Mouse (Mus musculus) activated CD4-positive, CD25-positive, alpha-beta regulatory T cell, adult 4 months (primary cell): ENCODE measurements around the gene Eea1. TPM values are rescaled to one million over a fixed set of nuclear protein-coding genes. Genes with fewer than 3 reads are reported as not detected.
"Not testable (repeated sequence)": the region's sequence is repeated elsewhere in the genome, so short reads cannot be mapped to it uniquely, and the experiment has no call there.

Experiments used
- ATAC-seq: one replicate; pipeline ENCODE4 v1.8.0; 2017
- polyA plus RNA-seq, 2 experiments: library from polyadenylated mRNA; unstranded; fragments of 100-300 nt; shearing (Covaris generic); gene quantifications; one replicate each; pipeline ENCODE4 v1.2.1; 2017

Eea1 gene
- 10 to 100 TPM; 23.2 to 26.6 TPM for polyA plus RNA-seq

GRCm38 (mm10) chr10:95940046-95940900, at the start of gene Eea1:
Gene Eea1, plus strand, starts transcription at chr10:95940650.
- peak; percentile 65 for ATAC-seq

DNA sequence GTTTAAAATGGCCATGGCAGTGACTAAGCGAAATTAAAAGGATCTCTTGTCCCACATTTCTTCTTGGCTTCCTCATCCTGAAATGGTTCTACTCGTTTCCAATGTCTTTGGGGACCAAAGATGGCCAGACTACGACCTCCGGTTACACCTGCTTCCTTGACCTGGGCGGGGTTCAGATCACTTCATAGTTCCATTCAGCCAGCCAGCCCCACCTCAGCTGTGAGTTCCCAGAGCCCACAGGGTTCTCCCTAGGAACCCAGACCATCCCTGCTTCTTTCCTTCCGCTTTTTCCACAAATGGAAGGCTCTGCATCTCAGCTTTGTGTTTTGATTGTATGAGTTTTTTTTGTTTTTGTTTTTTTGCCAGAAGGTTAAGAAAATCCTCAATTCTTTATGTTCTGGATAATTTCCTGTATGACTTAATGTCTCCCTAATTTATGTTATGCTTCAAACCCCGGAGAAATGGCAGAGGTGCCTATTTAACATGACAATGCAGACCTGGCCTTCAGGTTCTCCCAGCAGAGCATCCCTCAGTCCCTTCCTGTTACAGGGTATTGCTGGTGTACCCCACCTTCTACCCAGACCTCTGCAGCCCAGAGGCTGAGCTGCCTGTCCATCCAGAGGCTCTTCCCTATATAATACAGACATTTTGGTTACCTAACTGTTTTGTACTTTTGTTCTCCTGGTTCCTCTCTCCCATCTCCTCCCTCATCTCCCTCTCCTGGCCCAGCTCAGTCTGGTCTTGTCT, 49.1 kb upstream of the Eea1 start:
- no peak for ATAC-seq

DNA sequence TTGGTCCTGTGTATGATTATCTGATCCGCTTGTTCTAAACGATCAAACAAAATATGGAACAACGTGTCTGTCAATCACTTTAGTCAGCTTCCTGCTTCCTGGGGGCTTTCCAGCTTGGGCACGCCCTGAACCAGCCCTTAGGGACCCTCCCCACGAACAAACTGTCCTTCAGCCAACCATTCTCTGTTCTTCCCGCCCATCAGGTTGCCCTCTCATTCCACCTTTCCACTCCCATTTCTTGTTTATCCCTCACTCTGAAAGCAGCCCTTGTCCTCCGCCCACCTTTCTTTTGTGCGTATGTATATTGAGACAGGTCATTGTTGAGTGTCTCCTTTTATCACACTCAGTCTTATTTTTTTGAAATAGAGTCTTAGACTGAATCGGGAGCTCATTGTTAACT, 48.3 kb upstream of the Eea1 start:
- no peak for ATAC-seq

DNA sequence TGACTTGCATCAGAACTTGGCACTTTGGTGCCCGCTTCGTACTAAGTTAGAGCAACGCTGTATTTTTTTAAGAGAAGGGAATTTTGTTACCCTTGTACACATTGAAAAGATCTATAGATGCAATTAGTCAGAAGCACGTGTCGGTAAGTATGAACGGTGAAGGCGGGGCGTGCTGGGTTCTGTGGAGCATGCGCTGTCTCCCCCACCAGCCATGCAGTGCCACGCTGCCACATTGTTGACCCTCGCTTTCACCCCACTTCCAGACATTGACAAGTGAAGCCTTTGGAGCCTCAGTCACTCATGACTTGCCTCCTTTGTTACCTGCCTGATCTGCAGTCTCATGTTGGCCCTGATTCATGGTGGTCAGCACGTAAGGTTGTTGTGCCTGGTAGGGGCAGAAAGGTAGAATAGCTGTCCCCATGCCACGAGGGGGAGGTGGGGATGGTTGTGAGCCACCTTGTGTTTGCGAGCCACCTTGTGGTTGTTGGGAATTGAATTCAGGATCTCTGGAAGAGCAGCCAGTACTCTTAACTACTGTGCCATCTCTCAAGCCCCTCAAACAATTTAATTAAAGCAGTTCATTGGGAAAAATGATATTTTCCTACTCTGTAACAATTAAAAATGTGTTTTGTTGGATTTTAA, 47.0 kb upstream of the Eea1 start:
- ATAC-seq = no peak

GRCm38 (mm10) chr10:95894036-95894855, 46.2 kb upstream of the Eea1 start:
- peak; percentile 47 for ATAC-seq

DNA sequence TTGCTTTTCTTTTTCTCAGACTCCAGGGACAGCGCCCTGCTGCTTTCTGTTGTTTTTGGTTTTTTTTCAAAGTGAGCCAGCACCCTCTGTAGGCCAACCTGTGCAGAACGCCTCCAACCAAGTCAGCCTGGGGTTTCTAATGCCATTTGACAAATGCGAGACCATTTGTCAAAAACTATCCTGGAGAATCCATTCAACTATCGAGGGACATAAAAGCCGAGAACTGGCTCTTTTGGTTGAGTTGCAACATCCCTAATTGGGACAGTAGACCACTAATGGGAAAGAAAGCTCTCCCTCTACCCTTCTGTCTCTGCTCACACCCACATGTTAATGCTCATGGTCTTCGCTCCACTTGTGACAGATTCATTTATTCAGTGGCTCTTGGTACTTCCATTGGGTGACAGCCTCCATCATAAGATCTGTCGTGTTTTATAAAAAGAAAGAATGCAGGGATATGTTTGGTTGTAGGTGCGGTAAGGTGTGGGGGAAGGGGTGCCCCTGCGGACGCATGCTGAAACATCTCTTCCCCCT, 45.5 kb upstream of the Eea1 start:
- peak; percentile 94 for ATAC-seq

- ATAC-seq = peak; percentile 28
Observed at GRCm38 (mm10) chr10:95898471-95899154, 41.8 kb upstream of the Eea1 start.

- ATAC-seq = no peak
Observed at GRCm38 (mm10) chr10:95904668-95905067, 35.8 kb upstream of the Eea1 start.

DNA sequence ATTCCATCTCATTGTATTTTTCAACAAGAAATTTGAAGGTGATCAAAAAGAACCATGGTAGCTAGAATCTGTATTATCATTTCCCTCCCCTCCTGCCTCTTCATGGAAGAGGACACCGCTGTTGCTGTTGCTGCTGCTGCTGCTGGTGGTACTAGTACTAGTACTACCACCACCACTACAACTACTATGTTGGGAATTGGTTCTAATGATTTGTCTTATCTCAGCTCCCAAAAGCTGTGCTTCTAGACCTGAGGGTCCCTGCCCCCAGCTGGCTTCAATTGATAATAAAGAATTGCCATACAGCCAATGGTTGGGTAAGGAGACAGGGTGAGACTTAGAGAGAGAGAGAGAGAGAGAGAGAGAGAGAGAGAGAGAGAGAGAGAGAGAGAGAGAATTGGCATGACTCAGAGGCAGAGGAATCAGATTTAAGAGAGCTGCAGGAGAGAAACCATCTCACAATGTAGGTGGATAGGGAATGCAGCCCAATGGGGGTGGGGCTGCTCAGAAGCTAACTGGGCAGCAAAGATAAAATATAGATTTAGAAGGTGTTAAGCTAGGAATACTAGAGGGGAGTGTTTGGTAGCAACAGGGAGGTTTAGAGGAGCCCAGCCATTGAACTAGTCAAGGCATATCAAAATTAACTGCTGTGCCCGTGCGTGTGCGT, 31.1 kb upstream of the Eea1 start:
- no peak for ATAC-seq

- no peak for ATAC-seq
Observed at GRCm38 (mm10) chr10:95911016-95911415, 29.4 kb upstream of the Eea1 start.

- peak; percentile 81 for ATAC-seq
Observed at GRCm38 (mm10) chr10:95914434-95915174, 25.8 kb upstream of the Eea1 start.

DNA sequence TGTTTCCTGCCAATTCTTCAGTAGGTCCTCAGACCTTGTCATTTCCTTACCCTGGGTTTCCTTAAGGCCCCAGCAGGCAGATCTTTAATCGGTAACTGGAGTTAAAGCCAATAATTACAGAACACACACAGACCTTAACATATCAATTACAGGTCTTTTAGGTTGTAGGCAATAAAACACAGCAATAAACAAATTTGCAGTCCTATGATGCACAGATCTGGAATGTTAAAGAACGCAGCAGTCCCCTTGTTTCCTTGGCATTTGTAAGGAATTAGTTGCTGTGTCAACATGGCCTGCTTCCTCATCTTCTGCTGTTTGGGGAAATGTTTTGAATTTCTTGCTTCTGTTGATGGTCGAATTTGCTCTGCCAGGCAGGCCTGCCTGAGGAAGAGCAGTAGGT, 21.7 kb upstream of the Eea1 start:
- ATAC-seq = no peak

DNA sequence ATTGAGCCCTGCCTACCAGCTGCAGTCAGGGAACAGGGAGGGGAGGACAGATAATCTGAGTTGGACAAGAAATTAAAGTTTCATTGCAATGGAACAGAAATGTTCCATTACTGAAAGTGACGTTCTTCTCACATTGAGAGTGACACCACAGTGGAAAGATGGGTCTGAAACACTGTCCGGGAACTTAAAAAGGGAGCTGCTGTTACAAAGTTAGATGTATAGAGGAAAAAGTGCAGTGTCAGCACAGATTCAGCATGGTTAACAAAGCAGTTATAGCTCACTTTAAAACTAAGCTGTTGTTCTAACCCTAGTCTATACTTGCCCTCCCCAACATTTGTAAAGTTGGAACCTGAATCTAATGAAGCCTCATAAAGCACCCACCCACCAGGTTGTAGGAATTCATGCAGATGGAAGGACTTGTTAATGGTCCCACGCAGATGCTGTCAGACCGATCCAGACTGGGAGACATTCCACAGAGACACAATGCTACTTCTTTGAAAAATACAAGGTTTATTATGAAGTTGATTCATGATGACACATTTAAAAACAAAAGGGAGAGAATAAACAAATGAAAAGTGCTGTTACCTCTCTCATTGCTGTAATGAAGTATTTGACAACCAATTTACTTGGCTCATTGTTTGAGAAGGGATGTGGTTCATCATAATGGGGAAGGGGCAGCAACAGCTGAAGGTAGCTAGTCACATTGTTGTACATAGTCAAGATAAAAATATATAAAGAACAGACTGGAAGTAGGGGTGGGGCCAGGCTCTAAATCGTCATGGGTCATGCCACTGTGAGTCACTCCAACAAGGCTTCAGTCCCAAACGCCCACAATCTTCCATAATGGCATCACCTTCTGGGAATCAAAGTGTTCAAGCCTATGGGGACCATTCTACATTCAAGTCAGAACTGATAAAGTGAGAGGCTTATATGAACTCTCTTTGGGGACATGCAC, 16.9 kb upstream of the Eea1 start:
- no peak for ATAC-seq

DNA sequence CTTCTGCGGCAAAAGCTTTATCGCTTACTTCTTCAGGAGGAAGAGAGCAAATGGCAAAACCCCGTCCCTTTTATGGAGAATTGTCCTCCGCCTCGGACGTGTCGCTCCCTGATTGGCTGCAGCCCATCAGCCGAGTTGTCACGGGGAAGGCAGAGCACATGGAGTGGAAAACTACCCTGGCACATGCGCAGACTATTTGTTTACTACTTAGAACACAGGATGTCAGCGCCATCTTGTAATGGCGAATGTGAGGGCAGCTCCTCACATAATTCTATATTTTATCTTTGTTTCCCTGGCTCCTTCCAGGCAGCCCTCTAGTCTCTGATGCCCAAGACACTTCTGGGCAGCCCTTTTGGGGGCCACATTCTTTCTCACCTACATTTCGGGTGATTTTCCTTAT, 6.8 kb upstream of the Eea1 start:
- not testable (repeated sequence) for ATAC-seq

- peak; percentile 25 for ATAC-seq
Observed at GRCm38 (mm10) chr10:95940901-95941767, 684 bp downstream of the Eea1 start.

GRCm38 (mm10) chr10:95941768-95942425, 1.4 kb downstream of the Eea1 start:
- ATAC-seq = peak; percentile 11

- ATAC-seq = no peak
Observed at GRCm38 (mm10) chr10:95945086-95945485, 4.6 kb downstream of the Eea1 start.
